Mouse (Mus musculus) kidney, adult 8-10 months (tissue): ENCODE measurements at regions not wholly inside any gene's neighbourhood (a gene's known extent, or its start where the extent isn't known, plus 50 kb on each side); places are given as distances from the start of the nearest gene placed in this dataset.
"Not testable (repeated sequence)": the region's sequence is repeated elsewhere in the genome, so short reads cannot be mapped to it uniquely, and the experiment has no call there.

Source experiments
- DNase-seq, 2 experiments: peaks; one replicate each; pipeline ENCODE4 v3.0.0; 2022

GRCm38 (mm10) chr14:113838237-113838636 is 523.8 kb downstream of the Tpm3-rs7 start:
- DNase-seq, result no peak

- DNase-seq, result not testable (repeated sequence)
These were observed 533.4 kb downstream of the Tpm3-rs7 start for GRCm38 (mm10) chr14:113847836-113848235.

- DNase-seq, result no peak
These were observed 538.6 kb downstream of the Tpm3-rs7 start for GRCm38 (mm10) chr14:113852988-113853387.

GRCm38 (mm10) chr14:113867123-113868019 is 553.0 kb downstream of the Tpm3-rs7 start:
- no peak for DNase-seq

GRCm38 (mm10) chr14:113883581-113883980 is 569.2 kb downstream of the Tpm3-rs7 start:
- no peak for DNase-seq

- DNase-seq, result no peak
These were observed 572.8 kb downstream of the Tpm3-rs7 start for GRCm38 (mm10) chr14:113886925-113887871.

GRCm38 (mm10) chr14:113930779-113931178 is 616.4 kb downstream of the Tpm3-rs7 start:
- no peak for DNase-seq

- DNase-seq, result peak; percentile 1 to 48
These were observed 619.4 kb downstream of the Tpm3-rs7 start for GRCm38 (mm10) chr14:113933841-113934240.
